Mouse (Mus musculus) intestine, embryonic 15.5 days (tissue): ENCODE results near the gene Agtrap. TPM values are rescaled to one million over a fixed set of nuclear protein-coding genes. Genes with fewer than 3 reads are reported as not detected.
"Not testable (repeated sequence)": the region's sequence is repeated elsewhere in the genome, so short reads cannot be mapped to it uniquely, and the experiment has no call there.

Source experiments
- ATAC-seq: fragments of 200-750 bp; cut with Nextera tagmentation; 2 replicates; pipeline ENCODE4 v1.8.0; 2017; ENCODE audit warnings: moderate TSS enrichment, moderate library complexity
- H3K27ac ChIP-seq: fragments of 300-500 bp; sonication (generic); 2 replicates; pipeline ENCODE4 v1.5.1; 2015; ENCODE audit warnings: mild to moderate bottlenecking, inconsistent platforms
- H3K27me3 ChIP-seq: fragments of 300-500 bp; sonication (generic); replicated peaks from 2 replicates; pipeline ENCODE4 v1.6.1; 2015; ENCODE audit warnings: inconsistent platforms
- H3K36me3 ChIP-seq: fragments of 300-500 bp; sonication (generic); 2 replicates; pipeline ENCODE4 v1.6.1; 2015; ENCODE audit warnings: inconsistent platforms
- H3K4me1 ChIP-seq: fragments of 300-500 bp; sonication (generic); replicated peaks from 2 replicates; pipeline ENCODE4 v1.6.1; 2015; ENCODE audit warnings: inconsistent platforms
- H3K4me2 ChIP-seq: fragments of 300-500 bp; sonication (generic); replicated peaks from 2 replicates; pipeline ENCODE4 v1.6.1; 2015; ENCODE audit warnings: mild to moderate bottlenecking, inconsistent platforms
- H3K4me3 ChIP-seq: fragments of 300-500 bp; sonication (generic); replicated peaks from 2 replicates; pipeline ENCODE4 v1.5.1; 2015; ENCODE audit warnings: inconsistent platforms
- H3K9ac ChIP-seq: fragments of 300-500 bp; sonication (generic); 2 replicates; pipeline ENCODE4 v1.6.1; 2015; ENCODE audit warnings: inconsistent platforms
- H3K9me3 ChIP-seq: fragments of 300-500 bp; sonication (generic); 2 replicates; pipeline ENCODE4 v1.6.1; 2016; ENCODE audit warnings: inconsistent platforms
- WGBS: fragments of 180-500 bp; shearing (Covaris S2); methylation state at CpG from one replicate; pipeline ENCODE4 v1.1.7; 2015; 5-methylcytosine and 5-hydroxymethylcytosine counted together
- polyA plus RNA-seq: library from polyadenylated mRNA; unstranded; fragments of >200 nt; fragmentation: Nextera tagmentation; extraction: Ambion mirVana; gene quantifications from 2 replicates; pipeline ENCODE4 v1.2.1, GENCODE M21; 2015

Agtrap gene
- polyA plus RNA-seq, 1 experiment from 2014 or later = 15.1 TPM

- H3K9me3 ChIP-seq, H3K27ac ChIP-seq, H3K36me3 ChIP-seq, H3K9ac ChIP-seq, H3K27me3 ChIP-seq, ATAC-seq, H3K4me2 ChIP-seq, H3K4me3 ChIP-seq, H3K4me1 ChIP-seq: not testable (repeated sequence)
- 81% methylated on average over 9 of the region's 9 CpGs for WGBS
Observed at GRCm38 (mm10) chr4:148119578-148119977, 31.7 kb upstream of the Agtrap start.

GRCm38 (mm10) chr4:148117392-148117791 is 29.6 kb upstream of the Agtrap start:
- H3K9me3 ChIP-seq = no peaks in the 10 kb centered on the region
- ATAC-seq = no peak
- H3K36me3 ChIP-seq = no peaks in the 10 kb centered on the region
- WGBS = 73% methylated on average over 4 of the region's 4 CpGs
- H3K4me1 ChIP-seq = peaks cover 7% of the 10 kb centered on the region
- H3K27ac ChIP-seq = no peak overlapping the region
- no peak overlapping the region for H3K4me3 ChIP-seq
- H3K27me3 ChIP-seq = no peaks in the 10 kb centered on the region; the same call in 1 of the 2 replicates
- H3K4me2 ChIP-seq = no peak overlapping the region
- no peak overlapping the region for H3K9ac ChIP-seq

GRCm38 (mm10) chr4:148116657-148117056 is 28.8 kb upstream of the Agtrap start:
- 73% methylated on average over 4 of the region's 4 CpGs for WGBS
- no peak overlapping the region for H3K27ac ChIP-seq
- ATAC-seq = no peak

GRCm38 (mm10) chr4:148115467-148115866 is 27.6 kb upstream of the Agtrap start:
- peaks cover 7% of the 10 kb centered on the region for H3K4me1 ChIP-seq
- WGBS = 3% methylated on average over 15 of the region's 15 CpGs
- H3K4me2 ChIP-seq = peak overlapping the region; percentile 41
- H3K27ac ChIP-seq = no peak overlapping the region
- ATAC-seq = peak; percentile 46
- no peak overlapping the region; the same call in 1 of the 2 replicates for H3K4me3 ChIP-seq
- H3K36me3 ChIP-seq = no peaks in the 10 kb centered on the region
- no peaks in the 10 kb centered on the region for H3K9me3 ChIP-seq
- no peaks in the 10 kb centered on the region; the same call in 1 of the 2 replicates for H3K27me3 ChIP-seq
- 0 out of 2 replicates have a peak overlapping the region, but pooled peaks have one; percentile 26 for H3K9ac ChIP-seq

More at GRCm38 (mm10) chr4:148116657-148117056, 28.8 kb upstream of the Agtrap start:
- no peaks in the 10 kb centered on the region for H3K36me3 ChIP-seq
- H3K9ac ChIP-seq = no peak overlapping the region
- no peaks in the 10 kb centered on the region for H3K9me3 ChIP-seq
- H3K27me3 ChIP-seq = no peaks in the 10 kb centered on the region; the same call in 1 of the 2 replicates
- H3K4me3 ChIP-seq = no peak overlapping the region
- no peak overlapping the region for H3K4me2 ChIP-seq
- peaks cover 7% of the 10 kb centered on the region for H3K4me1 ChIP-seq

GRCm38 (mm10) chr4:148114758-148115391 is 27.0 kb upstream of the Agtrap start:
- 4% methylated on average over 15 of the region's 15 CpGs for WGBS
- Histone ChIP-seq H3K9ac (0 out of 2 replicates have a peak overlapping the region, but pooled peaks have one; percentile 26), H3K27ac (no peak overlapping the region), H3K4me3 (no peak overlapping the region; the same call in 1 of the 2 replicates), H3K27me3 (no peaks in the 10 kb centered on the region; the same call in 1 of the 2 replicates), H3K4me1 (peaks cover 7% of the 10 kb centered on the region), H3K9me3 (no peaks in the 10 kb centered on the region), H3K4me2 (peak overlapping the region; percentile 41; the same call in 1 of the 2 replicates), H3K36me3 (no peaks in the 10 kb centered on the region)
- ATAC-seq = peak; percentile 82

GRCm38 (mm10) chr4:148112519-148112918 is 24.7 kb upstream of the Agtrap start:
- Histone ChIP-seq H3K4me2 (no peak overlapping the region), H3K9me3 (no peaks in the 10 kb centered on the region), H3K4me1 (peaks cover 9% of the 10 kb centered on the region), H3K36me3 (no peaks in the 10 kb centered on the region), H3K4me3 (no peak overlapping the region), H3K27me3 (no peaks in the 10 kb centered on the region; the same call in 1 of the 2 replicates), H3K27ac (no peak overlapping the region), H3K9ac (no peak overlapping the region)
- WGBS = 68% methylated on average over 12 of the region's 12 CpGs
- peak; percentile 54; the same call in 1 of the 2 replicates for ATAC-seq

- H3K9ac ChIP-seq = no peak overlapping the region
- no peaks in the 10 kb centered on the region for H3K9me3 ChIP-seq
- no peaks in the 10 kb centered on the region; the same call in 1 of the 2 replicates for H3K27me3 ChIP-seq
- H3K4me2 ChIP-seq = no peak overlapping the region
- no peak overlapping the region for H3K27ac ChIP-seq
- H3K4me3 ChIP-seq = no peak overlapping the region
- 85% methylated on average over 5 of the region's 5 CpGs for WGBS
- no peak for ATAC-seq
- no peaks in the 10 kb centered on the region for H3K36me3 ChIP-seq
- H3K4me1 ChIP-seq = 0 out of 2 replicates have a peak, but pooled peaks cover 2% of the 10 kb centered on the region
Observed at GRCm38 (mm10) chr4:148109215-148109614, 21.4 kb upstream of the Agtrap start.

GRCm38 (mm10) chr4:148108565-148109100 is 20.8 kb upstream of the Agtrap start:
- ATAC-seq = no peak
- Histone ChIP-seq H3K4me2 (no peak overlapping the region), H3K9me3 (no peaks in the 10 kb centered on the region), H3K27ac (no peak overlapping the region), H3K4me1 (0 out of 2 replicates have a peak, but pooled peaks cover 2% of the 10 kb centered on the region), H3K36me3 (no peaks in the 10 kb centered on the region), H3K4me3 (no peak overlapping the region), H3K9ac (no peak overlapping the region), H3K27me3 (no peaks in the 10 kb centered on the region)
- WGBS = 57% methylated on average over 7 of the region's 7 CpGs

- no peak; the same call in 1 of the 2 replicates for ATAC-seq
- no peaks in the 10 kb centered on the region for H3K27me3 ChIP-seq
- H3K4me1 ChIP-seq = 0 out of 2 replicates have a peak, but pooled peaks cover 2% of the 10 kb centered on the region
- H3K27ac ChIP-seq = no peak overlapping the region
- H3K9me3 ChIP-seq = no peaks in the 10 kb centered on the region
- no peak overlapping the region for H3K9ac ChIP-seq
- H3K4me2 ChIP-seq = no peak overlapping the region
- no peak overlapping the region for H3K4me3 ChIP-seq
- H3K36me3 ChIP-seq = no peaks in the 10 kb centered on the region
- 32% methylated on average over 22 of the region's 22 CpGs for WGBS
Observed at GRCm38 (mm10) chr4:148107621-148108291, 19.9 kb upstream of the Agtrap start.

GRCm38 (mm10) chr4:148104146-148104545 is 16.3 kb upstream of the Agtrap start:
- H3K4me3 ChIP-seq = no peak overlapping the region
- WGBS = 84% methylated on average over 3 of the region's 3 CpGs
- no peak for ATAC-seq
- no peaks in the 10 kb centered on the region for H3K9me3 ChIP-seq
- no peaks in the 10 kb centered on the region; the same call in 1 of the 2 replicates for H3K27me3 ChIP-seq
- H3K36me3 ChIP-seq = no peaks in the 10 kb centered on the region
- peaks cover 10% of the 10 kb centered on the region; the same call in 1 of the 2 replicates for H3K4me1 ChIP-seq
- no peak overlapping the region for H3K4me2 ChIP-seq
- no peak overlapping the region for H3K9ac ChIP-seq
- H3K27ac ChIP-seq = no peak overlapping the region

- Histone ChIP-seq H3K4me2 (peak overlapping the region; percentile 57), H3K9ac (no peak overlapping the region), H3K4me3 (0 out of 2 replicates have a peak overlapping the region, but pooled peaks have one; percentile 15), H3K36me3 (no peaks in the 10 kb centered on the region), H3K4me1 (peaks cover 8% of the 10 kb centered on the region; the same call in 1 of the 2 replicates), H3K9me3 (no peaks in the 10 kb centered on the region), H3K27ac (no peak overlapping the region), H3K27me3 (no peaks in the 10 kb centered on the region; the same call in 1 of the 2 replicates)
- WGBS = 20% methylated on average over 29 of the region's 29 CpGs
- peak; percentile 77 for ATAC-seq
Observed at GRCm38 (mm10) chr4:148101801-148102527, 14.1 kb upstream of the Agtrap start.
